Mouse (Mus musculus): ENCODE data around the gene Gm43552. TPM values are rescaled to one million over a fixed set of nuclear protein-coding genes. Genes with fewer than 3 reads are reported as not detected.

Gene Gm43552
- polyA plus RNA-seq, 1 experiment from 2014 or later = 1.9 TPM

DNA sequence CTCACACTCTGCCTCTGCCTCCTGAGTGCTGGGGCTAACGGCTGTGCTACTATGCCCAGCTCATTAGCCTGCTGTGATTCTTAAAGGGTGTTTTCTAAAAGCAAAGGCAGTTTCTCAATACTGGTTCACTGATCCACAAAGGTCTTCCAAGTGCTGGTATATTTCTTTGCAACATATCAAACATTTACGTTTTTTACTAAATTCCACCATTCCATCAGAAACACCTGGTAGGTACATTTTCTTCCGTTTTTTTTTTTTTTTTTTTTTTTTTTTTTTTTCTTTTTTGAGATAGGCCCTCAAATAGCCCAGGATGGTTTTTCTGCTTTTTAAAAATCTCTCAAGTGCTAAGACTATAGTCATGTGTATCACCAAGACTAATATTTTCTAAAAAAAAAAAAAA lies 38.6 kb upstream of the Gm43552 start:
- Histone ChIP-seq H3K27ac (replicated peaks) (no peak overlapping the region), H3K4me1 (peaks cover 7% of the 10 kb centered on the region), H3K27me3 (replicated peaks) (no peaks in the 10 kb centered on the region), H3K4me2 (no peak overlapping the region), H3K9ac (no peak overlapping the region), H3K9me3 (no peaks in the 10 kb centered on the region), H3K36me3 (no peaks in the 10 kb centered on the region), H3K4me3 (no peak overlapping the region)
- no peak for ATAC-seq (ENCODE audit: extremely low read depth, insufficient number of reproducible peaks, low FRiP score, low TSS enrichment)
- 71% methylated on average over 3 of the region's 3 CpGs for WGBS

DNA sequence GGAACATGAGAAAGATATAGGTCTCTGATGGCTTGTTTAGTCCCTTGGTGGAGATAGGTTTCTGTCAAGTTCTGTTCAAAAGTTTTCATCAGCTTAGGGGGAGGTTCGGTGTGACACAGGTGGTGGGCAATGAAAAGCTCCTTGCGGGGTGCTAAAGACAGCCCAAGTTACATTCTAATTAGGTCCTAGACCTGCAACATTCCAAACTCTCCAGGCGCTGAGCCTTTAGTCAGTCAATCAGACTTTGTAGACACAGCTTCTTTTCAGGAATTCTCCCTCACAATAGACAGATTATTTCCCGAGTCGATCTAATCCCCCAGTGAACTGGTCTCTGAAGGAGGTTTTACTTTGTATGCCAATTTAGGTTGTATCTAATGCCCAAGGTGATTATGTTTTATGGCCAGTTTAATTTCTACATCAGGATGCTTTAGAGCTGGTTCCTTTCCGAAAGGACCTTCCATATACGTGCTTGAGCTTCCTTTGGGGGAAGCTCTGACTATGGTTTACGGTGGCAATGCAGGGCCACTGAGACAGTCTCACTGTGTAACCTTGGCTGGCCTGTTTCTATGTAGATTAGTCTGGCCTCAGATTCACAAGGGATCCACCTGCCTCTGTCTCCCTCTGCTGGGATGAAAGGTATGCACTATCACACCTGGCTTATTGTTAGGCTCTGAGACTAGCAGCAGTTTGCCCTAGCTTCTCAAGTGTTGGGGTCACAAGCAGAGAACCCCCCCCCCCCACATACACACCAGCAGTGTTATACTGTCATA lies 33.2 kb upstream of the Gm43552 start:
- 14% methylated on average over 8 of the region's 8 CpGs for WGBS
- no peaks in the 10 kb centered on the region for H3K27me3 ChIP-seq (replicated peaks)

DNA sequence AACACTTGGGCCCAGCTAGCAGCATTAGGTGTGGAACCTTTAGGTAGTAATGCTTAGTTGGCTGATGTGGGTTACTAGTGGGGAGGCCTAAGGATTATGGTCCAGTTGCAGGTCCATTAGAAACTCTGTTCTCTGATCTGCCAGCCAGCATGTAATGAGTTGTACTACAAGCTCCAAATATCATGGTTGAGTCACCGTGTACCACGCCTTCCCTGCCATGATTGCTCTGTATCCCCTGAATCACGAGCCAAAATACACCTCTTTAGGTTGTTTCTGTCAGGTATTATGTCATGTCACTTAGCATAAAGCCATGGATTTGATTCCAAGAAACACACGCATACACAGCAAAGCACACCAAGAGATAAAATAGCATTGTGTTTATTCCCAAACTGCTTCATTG lies 32.2 kb upstream of the Gm43552 start:
- Histone ChIP-seq H3K4me1 (no peaks in the 10 kb centered on the region), H3K27ac (replicated peaks) (no peak overlapping the region), H3K36me3 (no peaks in the 10 kb centered on the region), H3K27me3 (replicated peaks) (no peaks in the 10 kb centered on the region), H3K4me3 (no peak overlapping the region), H3K9me3 (no peaks in the 10 kb centered on the region), H3K4me2 (no peak overlapping the region), H3K9ac (no peak overlapping the region)
- no peak for ATAC-seq (ENCODE audit: extremely low read depth, insufficient number of reproducible peaks, low FRiP score, low TSS enrichment)
- WGBS = 78% methylated on average over 4 of the region's 4 CpGs

More for the DNA sequence above, 33.2 kb upstream of the Gm43552 start:
- Histone ChIP-seq H3K36me3 (no peaks in the 10 kb centered on the region), H3K4me1 (no peaks in the 10 kb centered on the region), H3K9me3 (no peaks in the 10 kb centered on the region), H3K9ac (no peak overlapping the region), H3K27ac (replicated peaks) (no peak overlapping the region), H3K4me2 (no peak overlapping the region), H3K4me3 (no peak overlapping the region)
- ATAC-seq (ENCODE audit: extremely low read depth, insufficient number of reproducible peaks, low FRiP score, low TSS enrichment) = no peak

DNA sequence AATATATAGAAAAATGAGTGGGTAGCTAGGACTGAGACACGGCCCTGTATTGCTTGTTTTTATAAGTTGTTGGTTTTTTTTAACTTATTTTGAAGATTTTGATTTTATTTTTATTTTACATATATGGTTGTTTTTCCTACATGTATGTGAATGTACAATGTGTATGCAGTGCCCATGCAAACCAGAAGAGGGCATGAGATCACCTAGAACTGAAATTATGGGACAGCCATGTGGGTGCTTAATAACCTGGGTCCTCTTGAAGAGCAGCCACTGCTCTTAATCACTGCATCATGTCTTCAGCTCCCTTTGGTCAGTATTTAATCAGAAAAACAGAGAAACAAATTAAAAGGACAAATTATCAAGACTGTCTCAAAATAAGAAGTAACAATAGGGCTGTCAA lies 29.2 kb upstream of the Gm43552 start:
- H3K9ac ChIP-seq = no peak overlapping the region
- H3K36me3 ChIP-seq = no peaks in the 10 kb centered on the region
- no peak overlapping the region for H3K4me3 ChIP-seq
- no peaks in the 10 kb centered on the region for H3K4me1 ChIP-seq
- 77% methylated on average over 1 of the region's 1 CpGs for whole genome bisulfite sequencing
- no peaks in the 10 kb centered on the region for H3K27me3 ChIP-seq (replicated peaks)
- no peak for ATAC-seq (ENCODE audit: extremely low read depth, insufficient number of reproducible peaks, low FRiP score, low TSS enrichment)
- 0 out of 2 replicates have a peak, but pooled peaks cover 3% of the 10 kb centered on the region for H3K9me3 ChIP-seq
- no peak overlapping the region for H3K27ac ChIP-seq (replicated peaks)
- no peak overlapping the region for H3K4me2 ChIP-seq

DNA sequence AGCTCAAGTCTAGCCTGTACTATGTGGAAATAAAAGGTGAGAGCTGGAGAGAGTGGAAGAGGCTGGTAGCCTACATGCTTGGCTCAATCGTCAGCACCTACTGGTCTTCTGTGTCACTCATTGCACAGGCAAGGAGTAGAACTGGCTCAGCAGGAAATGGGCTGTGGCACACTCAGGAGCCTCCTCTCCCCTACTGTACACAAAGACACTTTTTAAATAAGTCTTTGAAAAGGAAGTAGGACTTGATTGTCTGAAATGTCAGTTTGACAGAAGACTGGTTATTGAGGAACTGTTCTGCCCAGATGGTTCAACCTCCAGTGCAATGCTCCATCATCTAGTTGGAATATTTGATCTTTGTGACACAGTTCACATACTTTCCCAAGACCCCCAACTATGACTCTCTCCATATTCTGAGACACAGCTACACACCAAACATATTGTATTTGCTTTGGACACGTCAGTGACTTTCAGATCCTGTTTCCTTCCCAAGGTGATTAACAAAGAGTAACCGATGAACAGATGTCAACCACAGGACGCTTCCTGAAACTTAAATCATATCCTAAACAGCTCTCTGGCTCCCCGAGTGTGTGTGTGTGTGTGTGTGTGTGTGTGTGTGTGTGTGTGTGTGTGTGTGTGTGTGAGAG lies 22.1 kb upstream of the Gm43552 start:
- Histone ChIP-seq H3K4me2 (no peak overlapping the region), H3K36me3 (no peaks in the 10 kb centered on the region), H3K9me3 (0 out of 2 replicates have a peak, but pooled peaks cover 3% of the 10 kb centered on the region), H3K4me1 (0 out of 2 replicates have a peak, but pooled peaks cover 3% of the 10 kb centered on the region), H3K27me3 (replicated peaks) (no peaks in the 10 kb centered on the region), H3K27ac (replicated peaks) (no peak overlapping the region), H3K4me3 (no peak overlapping the region), H3K9ac (no peak overlapping the region)
- ATAC-seq (ENCODE audit: extremely low read depth, insufficient number of reproducible peaks, low FRiP score, low TSS enrichment) = no peak
- 54% methylated on average over 5 of the region's 5 CpGs for WGBS

DNA sequence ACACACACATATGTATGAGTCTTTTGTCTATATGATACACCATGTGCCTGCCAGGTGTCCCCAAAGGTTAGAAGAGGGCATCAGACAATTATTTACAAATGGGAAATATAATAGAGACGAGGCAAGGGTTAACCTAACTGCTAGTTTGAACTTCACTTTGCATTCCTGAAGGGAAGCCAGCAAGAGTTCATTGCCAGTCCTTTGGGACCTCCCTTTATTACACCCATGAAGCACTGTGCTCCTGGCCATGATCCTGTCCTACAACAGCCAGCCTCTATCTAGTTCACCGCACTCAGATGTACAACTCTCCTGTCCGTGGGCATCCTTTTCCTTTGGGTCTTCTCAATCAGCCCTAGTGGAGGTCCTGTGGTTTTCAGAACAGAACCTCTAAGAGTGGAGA lies 20.9 kb upstream of the Gm43552 start:
- ATAC-seq (ENCODE audit: extremely low read depth, insufficient number of reproducible peaks, low FRiP score, low TSS enrichment) = no peak
- no peak overlapping the region for H3K4me3 ChIP-seq
- H3K9ac ChIP-seq = no peak overlapping the region
- 0 out of 2 replicates have a peak, but pooled peaks cover 3% of the 10 kb centered on the region for H3K4me1 ChIP-seq
- 0 out of 2 replicates have a peak, but pooled peaks cover 3% of the 10 kb centered on the region for H3K9me3 ChIP-seq
- no peak overlapping the region for H3K27ac ChIP-seq (replicated peaks)
- 74% methylated on average over 3 of the region's 3 CpGs for WGBS
- no peaks in the 10 kb centered on the region for H3K27me3 ChIP-seq (replicated peaks)
- no peak overlapping the region for H3K4me2 ChIP-seq
- H3K36me3 ChIP-seq = no peaks in the 10 kb centered on the region

DNA sequence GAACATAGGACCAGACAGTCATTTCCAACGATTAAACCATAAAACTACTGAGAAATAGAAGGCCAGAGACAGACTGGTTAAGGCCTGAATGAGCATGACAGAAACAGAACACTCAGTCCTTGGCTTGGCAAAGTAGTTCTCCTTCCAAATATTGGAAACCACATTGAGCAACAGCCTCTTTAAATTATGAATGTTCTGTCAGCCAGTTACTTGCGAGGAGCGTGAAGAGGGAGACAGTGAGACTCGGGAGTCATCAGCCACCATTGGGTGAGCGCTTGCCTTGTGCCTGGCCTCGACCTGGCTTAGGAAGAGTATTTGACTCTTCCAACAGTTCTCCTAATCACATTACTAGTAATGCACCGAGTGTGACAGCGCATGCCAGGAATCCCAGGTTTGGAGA lies 15.8 kb upstream of the Gm43552 start:
- no peaks in the 10 kb centered on the region for H3K9me3 ChIP-seq
- 71% methylated on average over 8 of the region's 8 CpGs for WGBS
- no peak overlapping the region for H3K9ac ChIP-seq
- no peak overlapping the region for H3K27ac ChIP-seq (replicated peaks)
- H3K4me1 ChIP-seq = 0 out of 2 replicates have a peak, but pooled peaks cover under 1% of the 10 kb centered on the region
- no peak overlapping the region for H3K4me2 ChIP-seq
- ATAC-seq (ENCODE audit: extremely low read depth, insufficient number of reproducible peaks, low FRiP score, low TSS enrichment) = no peak
- H3K27me3 ChIP-seq (replicated peaks) = no peaks in the 10 kb centered on the region
- no peak overlapping the region for H3K4me3 ChIP-seq
- no peaks in the 10 kb centered on the region for H3K36me3 ChIP-seq

DNA sequence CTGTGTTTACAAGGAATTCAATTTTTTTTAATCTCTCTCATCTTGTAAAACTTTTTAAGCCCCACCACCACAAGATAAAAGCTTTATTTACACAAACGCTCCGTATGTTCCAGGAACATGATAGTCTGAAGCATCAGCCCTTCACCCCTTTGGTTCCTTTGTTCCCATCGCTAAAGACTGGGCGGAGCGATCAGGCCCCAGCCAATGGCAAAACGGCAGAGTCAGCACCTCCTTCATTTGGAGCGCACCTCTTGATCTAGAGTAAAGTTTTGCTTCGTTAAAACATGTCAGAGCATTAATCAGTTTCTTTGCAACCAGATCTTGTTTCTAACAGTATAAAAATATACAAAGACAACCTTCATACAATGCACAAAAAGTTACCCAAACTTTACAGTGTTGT lies 13.2 kb upstream of the Gm43552 start:
- Histone ChIP-seq H3K27me3 (replicated peaks) (no peaks in the 10 kb centered on the region), H3K4me1 (no peaks in the 10 kb centered on the region), H3K36me3 (no peaks in the 10 kb centered on the region), H3K27ac (replicated peaks) (no peak overlapping the region), H3K4me2 (peak overlapping the region; percentile 55), H3K9ac (no peak overlapping the region), H3K9me3 (no peaks in the 10 kb centered on the region), H3K4me3 (0 out of 2 replicates have a peak overlapping the region, but pooled peaks have one; percentile 7)
- WGBS = 10% methylated on average over 8 of the region's 8 CpGs
- ATAC-seq (ENCODE audit: extremely low read depth, insufficient number of reproducible peaks, low FRiP score, low TSS enrichment) = no peak

DNA sequence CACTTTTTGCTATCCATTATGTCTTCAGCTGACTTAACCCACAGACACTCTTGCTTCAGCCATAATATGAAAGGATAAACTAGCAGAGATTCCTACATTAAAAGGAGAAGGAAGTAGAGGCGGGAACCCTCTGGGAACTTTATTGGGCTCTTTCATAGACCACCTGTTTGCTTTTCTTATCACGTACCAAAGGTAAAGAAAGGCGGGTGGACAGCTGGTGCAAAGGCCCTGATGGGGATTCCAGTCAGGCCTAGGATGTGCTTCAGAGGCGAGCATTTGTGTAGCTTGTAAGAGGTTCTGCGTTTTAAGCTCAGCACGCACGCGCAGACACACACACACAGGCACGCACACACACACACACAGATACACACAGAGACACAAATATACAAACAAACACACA lies 8.8 kb upstream of the Gm43552 start:
- Histone ChIP-seq H3K36me3 (no peaks in the 10 kb centered on the region), H3K9me3 (no peaks in the 10 kb centered on the region; the same call in 1 of the 2 replicates), H3K4me1 (no peaks in the 10 kb centered on the region), H3K4me2 (no peak overlapping the region), H3K27me3 (replicated peaks) (no peaks in the 10 kb centered on the region), H3K4me3 (no peak overlapping the region), H3K27ac (replicated peaks) (no peak overlapping the region), H3K9ac (no peak overlapping the region)
- no peak for ATAC-seq (ENCODE audit: extremely low read depth, insufficient number of reproducible peaks, low FRiP score, low TSS enrichment)
- 82% methylated on average over 9 of the region's 9 CpGs for WGBS

DNA sequence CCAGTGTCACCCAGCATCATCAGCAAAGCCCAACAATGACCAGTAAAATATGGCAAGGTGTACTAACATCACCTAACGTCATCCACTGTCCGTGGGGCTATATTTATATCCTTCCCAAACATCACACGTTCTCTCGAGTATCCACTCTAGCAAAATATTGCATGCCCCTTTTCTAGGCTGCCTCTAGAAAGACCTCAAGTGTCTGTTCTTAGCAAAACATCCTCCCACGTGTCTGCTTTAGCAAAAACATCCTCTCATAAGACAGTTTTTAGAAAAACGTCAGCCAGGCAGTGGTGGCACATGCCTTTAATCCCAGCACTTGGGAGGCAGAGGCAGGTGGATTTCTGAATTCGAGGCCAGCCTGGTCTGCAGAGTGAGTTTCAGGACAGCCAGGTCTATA lies 7.6 kb upstream of the Gm43552 start:
- 75% methylated on average over 7 of the region's 7 CpGs for WGBS
- Histone ChIP-seq H3K4me3 (no peak overlapping the region), H3K27me3 (replicated peaks) (no peaks in the 10 kb centered on the region), H3K36me3 (no peaks in the 10 kb centered on the region), H3K9me3 (no peaks in the 10 kb centered on the region; the same call in 1 of the 2 replicates), H3K4me1 (no peaks in the 10 kb centered on the region), H3K27ac (replicated peaks) (no peak overlapping the region), H3K4me2 (no peak overlapping the region), H3K9ac (no peak overlapping the region)
- ATAC-seq (ENCODE audit: extremely low read depth, insufficient number of reproducible peaks, low FRiP score, low TSS enrichment) = no peak

DNA sequence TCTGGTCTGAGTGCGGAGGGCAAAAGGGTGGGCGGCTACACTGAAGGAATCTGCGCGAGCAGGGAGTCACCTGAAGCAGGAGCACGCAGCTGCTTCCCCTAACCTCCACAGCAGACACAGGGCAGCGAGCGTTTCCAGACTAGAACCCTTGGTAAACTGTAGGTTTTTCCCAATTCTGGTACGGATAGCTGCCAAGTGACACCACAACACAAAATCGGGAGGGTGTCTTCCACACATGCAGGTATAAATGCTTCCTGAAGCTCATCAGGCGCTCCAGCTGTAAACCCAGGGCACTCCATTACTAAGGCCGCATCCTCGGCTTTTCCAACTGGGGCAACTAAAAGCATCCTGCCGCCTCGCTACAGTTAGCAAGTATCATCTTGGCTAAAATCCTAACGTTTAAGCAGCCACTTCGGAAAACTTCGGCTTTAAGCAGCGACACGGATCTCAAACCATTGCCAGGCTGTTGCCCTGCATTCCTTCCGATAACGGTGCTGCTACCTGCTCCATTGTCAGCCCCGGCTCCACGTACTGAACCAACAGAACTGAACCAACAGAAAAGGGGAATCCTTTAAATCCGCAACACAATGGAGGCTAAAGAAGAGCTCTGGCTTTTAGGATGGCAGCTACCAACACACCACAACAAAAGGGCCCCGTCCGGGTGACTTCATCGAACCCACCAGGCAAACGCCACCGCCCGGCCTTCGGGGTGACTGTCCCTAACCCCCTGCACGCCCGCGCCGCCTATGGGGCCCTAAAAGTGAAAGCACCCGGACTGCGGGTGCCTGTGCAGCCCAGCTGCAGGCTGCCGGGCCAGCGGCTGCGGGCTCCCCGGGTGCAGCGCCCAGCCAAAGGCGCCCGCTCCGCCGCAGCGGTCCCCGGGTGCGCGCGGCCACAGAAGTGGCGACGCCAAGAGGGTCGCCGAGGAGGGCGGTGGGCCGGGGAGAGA lies 592 bp downstream of the Gm43552 start:
- peak overlapping the region; percentile 95 for H3K4me3 ChIP-seq
- no peaks in the 10 kb centered on the region for H3K9me3 ChIP-seq
- 1% methylated on average over 56 of the region's 57 CpGs for WGBS
- H3K4me1 ChIP-seq = peaks cover 52% of the 10 kb centered on the region
- peak overlapping the region; percentile 95 for H3K4me2 ChIP-seq
- peaks cover 11% of the 10 kb centered on the region; the same call in 1 of the 2 replicates for H3K36me3 ChIP-seq
- no peaks in the 10 kb centered on the region for H3K27me3 ChIP-seq (replicated peaks)
- peak overlapping the region; percentile 99 for H3K27ac ChIP-seq (replicated peaks)
- peak; percentile 76 for ATAC-seq (ENCODE audit: extremely low read depth, insufficient number of reproducible peaks, low FRiP score, low TSS enrichment)
- H3K9ac ChIP-seq = peak overlapping the region; percentile 99
